Mouse (Mus musculus): ENCODE data around the gene Dync1i1.

DNA sequence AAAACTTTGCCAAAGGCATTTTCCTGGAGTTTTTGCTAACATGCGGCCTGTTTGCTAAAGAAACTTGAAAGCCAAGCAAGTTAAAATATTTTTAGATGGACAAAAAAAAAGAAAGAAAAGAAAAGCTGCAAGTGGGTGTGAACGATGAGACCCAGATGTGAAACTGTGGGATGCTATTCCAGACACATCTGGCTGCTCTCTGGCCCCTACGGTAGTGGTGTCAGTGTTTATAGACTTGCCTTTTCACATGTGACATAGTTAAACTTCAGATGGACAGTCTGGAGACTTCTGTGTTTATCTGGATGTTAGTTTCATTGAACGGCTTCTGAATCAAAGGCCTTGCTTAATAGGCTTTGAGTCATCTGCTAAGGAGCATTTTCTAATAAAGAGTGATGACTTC lies 195.2 kb downstream of the Dync1i1 start:
- TF ChIP-seq MAX (IDR thresholded peaks at IDR 0.05; ENCODE audit: low read depth) (no peak), POLR2A (IDR thresholded peaks at IDR 0.05; ENCODE audit: insufficient read length, low read depth) (no peak), CEBPB (IDR thresholded peaks at IDR 0.05; ENCODE audit: insufficient read depth, poor library complexity, severe bottlenecking) (no peak), MYOD1 (IDR thresholded peaks at IDR 0.05; ENCODE audit: control insufficient read depth in 1 of 3, insufficient read length in 2 of 3, low read depth in 2 of 3) (no peak), MYOG (IDR thresholded peaks at IDR 0.05; ENCODE audit: control insufficient read depth in 1 of 3, insufficient read depth in 1 of 3, insufficient read length in 2 of 3, low read depth in 2 of 3) (no peak), REST (IDR thresholded peaks at IDR 0.05; ENCODE audit: insufficient read depth, insufficient read length) (no peak), TCF12 (IDR thresholded peaks at IDR 0.05; ENCODE audit: insufficient read depth, poor library complexity, severe bottlenecking) (no peak), POLR2AphosphoS2 (IDR thresholded peaks at IDR 0.05; ENCODE audit: insufficient read length, low read depth) (no peak)
